Mouse (Mus musculus) layer of hippocampus, adult 18-20 months (tissue): ENCODE measurements around the gene Aldh3a1. TPM values are rescaled to one million over a fixed set of nuclear protein-coding genes. Genes with fewer than 3 reads are reported as not detected.
A peak's percentile ranks its signal among the peaks of the same experiment; 100 is the strongest.
"Not testable (repeated sequence)": the region's sequence is repeated elsewhere in the genome, so short reads cannot be mapped to it uniquely, and the experiment has no call there.

ENCODE experiments used
- DNase-seq, 2 experiments: peaks; one replicate each; pipeline ENCODE4 v3.0.0; 2022; ENCODE audit warnings: low spot score in 2 of 2
- long read RNA-seq: library from polyadenylated mRNA; stranded (forward); transcript quantifications from one replicate; pipeline ENCODE4 v2.0.0, GENCODE M21; 2021
- total RNA-seq, 2 experiments: library from RNA; stranded (reverse); gene quantifications; 2 replicates each; pipeline ENCODE4 v1.2.3; 2021

The Aldh3a1 gene
- under 1 TPM; 0.54 to 0.68 TPM for total RNA-seq
- long read RNA-seq, partial matches to known transcripts: 3 of 4 reads
- long read RNA-seq, other reads (novel, unspliced or antisense): 1 of 4 reads

GRCm38 (mm10) chr11:61207487-61208246, at the start of gene Aldh3a1:
TSS of gene Aldh3a1 (plus strand) at chr11:61207537.
- no peak for DNase-seq

GRCm38 (mm10) chr11:61158141-61158540, 49.2 kb upstream of the Aldh3a1 start:
- DNase-seq: no peak

- no peak for DNase-seq
Measured at GRCm38 (mm10) chr11:61159796-61160732, 47.3 kb upstream of the Aldh3a1 start.

- no peak for DNase-seq
Measured at GRCm38 (mm10) chr11:61161121-61161520, 46.2 kb upstream of the Aldh3a1 start.

GRCm38 (mm10) chr11:61162776-61163175, 44.6 kb upstream of the Aldh3a1 start:
- no peak for DNase-seq

- DNase-seq: no peak
Measured at GRCm38 (mm10) chr11:61163341-61163740, 44.0 kb upstream of the Aldh3a1 start.

- no peak for DNase-seq
Measured at GRCm38 (mm10) chr11:61164366-61164765, 43.0 kb upstream of the Aldh3a1 start.

- no peak for DNase-seq
Measured at GRCm38 (mm10) chr11:61164881-61165280, 42.5 kb upstream of the Aldh3a1 start.

GRCm38 (mm10) chr11:61170184-61170583, 37.2 kb upstream of the Aldh3a1 start:
- DNase-seq: no peak

GRCm38 (mm10) chr11:61173477-61173876, 33.9 kb upstream of the Aldh3a1 start:
- DNase-seq: not testable (repeated sequence)

GRCm38 (mm10) chr11:61174291-61174820, 33.0 kb upstream of the Aldh3a1 start:
- DNase-seq: peak; percentile 14 to 32

GRCm38 (mm10) chr11:61174821-61175658, 32.3 kb upstream of the Aldh3a1 start, which contains the start of gene Usp22:
TSS of gene Usp22 (minus strand) at chr11:61175055.
- peak; percentile 100 for DNase-seq

- no peak for DNase-seq
Measured at GRCm38 (mm10) chr11:61175778-61176177, 31.6 kb upstream of the Aldh3a1 start.

- no peak for DNase-seq
Measured at GRCm38 (mm10) chr11:61176321-61176720, 31.0 kb upstream of the Aldh3a1 start.

GRCm38 (mm10) chr11:61180361-61180760, 27.0 kb upstream of the Aldh3a1 start:
- DNase-seq: peak; percentile 25 to 66

- DNase-seq: no peak
Measured at GRCm38 (mm10) chr11:61181624-61182023, 25.7 kb upstream of the Aldh3a1 start.

- DNase-seq: no peak
Measured at GRCm38 (mm10) chr11:61183820-61184219, 23.5 kb upstream of the Aldh3a1 start.

GRCm38 (mm10) chr11:61190776-61191175, 16.6 kb upstream of the Aldh3a1 start:
- DNase-seq: no peak

- not testable (repeated sequence) for DNase-seq
Measured at GRCm38 (mm10) chr11:61192123-61192522, 15.2 kb upstream of the Aldh3a1 start.

- no peak for DNase-seq
Measured at GRCm38 (mm10) chr11:61192779-61193178, 14.6 kb upstream of the Aldh3a1 start.

GRCm38 (mm10) chr11:61193392-61193791, 13.9 kb upstream of the Aldh3a1 start:
- peak; percentile 50 to 88 for DNase-seq
